Mouse (Mus musculus): Measurements from ENCODE around the gene Eif4e. TPM values are rescaled to one million over a fixed set of nuclear protein-coding genes. Genes with fewer than 3 reads are reported as not detected.
"Not testable (repeated sequence)": the region's sequence is repeated elsewhere in the genome, so short reads cannot be mapped to it uniquely, and the experiment has no call there.

The Eif4e gene
- total and polyA plus RNA-seq, 2 experiments from 2014 or later = 104 to 293 TPM

DNA sequence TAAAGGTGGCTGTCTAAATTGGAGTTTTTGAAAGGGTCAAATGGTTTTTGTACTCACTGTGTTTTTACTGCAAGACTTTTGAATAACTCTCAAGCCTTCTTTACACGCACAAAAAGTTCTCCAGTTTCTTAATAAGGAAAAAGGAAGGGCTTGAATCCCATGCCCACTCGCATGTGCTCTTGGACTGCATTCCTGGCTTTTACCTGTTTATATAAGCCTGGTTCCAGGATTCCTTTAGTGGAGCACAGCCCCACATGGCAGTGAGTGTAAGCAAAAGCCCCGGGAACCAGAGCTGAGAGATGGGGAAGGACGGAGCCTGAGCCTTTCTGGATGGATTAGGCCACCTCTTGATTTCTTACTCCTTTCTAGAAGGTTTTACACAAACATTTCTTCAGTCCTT, 23.1 kb downstream of the Eif4e start:
- WGBS = 83% methylated on average over 4 of the region's 4 CpGs
- Histone ChIP-seq H3K27me3 (ENCODE audit: insufficient read depth, low read length) (no peaks in the 10 kb centered on the region), H3K4me1 (ENCODE audit: insufficient read depth, low read length) (no peaks in the 10 kb centered on the region), H3K9me3 (ENCODE audit: low read length) (no peaks in the 10 kb centered on the region), H3K36me3 (ENCODE audit: insufficient read depth, low read length) (peaks cover 11% of the 10 kb centered on the region), H3K27ac (ENCODE audit: low read depth, low read length) (no peak overlapping the region), H3K9ac (replicated peaks; ENCODE audit: low read length, poor library complexity, severe bottlenecking) (no peak overlapping the region), H3K4me3 (ENCODE audit: low read depth, low read length) (no peak overlapping the region), H3K4me2 (ENCODE audit: low read depth, low read length, poor library complexity, severe bottlenecking) (no peak overlapping the region)
- ATAC-seq (ENCODE audit: low FRiP score) (no peak), DNase-seq (ENCODE audit: low spot score) (no peak)
- no peak for TF ChIP-seq CTCF (IDR thresholded peaks at IDR 0.05)

DNA sequence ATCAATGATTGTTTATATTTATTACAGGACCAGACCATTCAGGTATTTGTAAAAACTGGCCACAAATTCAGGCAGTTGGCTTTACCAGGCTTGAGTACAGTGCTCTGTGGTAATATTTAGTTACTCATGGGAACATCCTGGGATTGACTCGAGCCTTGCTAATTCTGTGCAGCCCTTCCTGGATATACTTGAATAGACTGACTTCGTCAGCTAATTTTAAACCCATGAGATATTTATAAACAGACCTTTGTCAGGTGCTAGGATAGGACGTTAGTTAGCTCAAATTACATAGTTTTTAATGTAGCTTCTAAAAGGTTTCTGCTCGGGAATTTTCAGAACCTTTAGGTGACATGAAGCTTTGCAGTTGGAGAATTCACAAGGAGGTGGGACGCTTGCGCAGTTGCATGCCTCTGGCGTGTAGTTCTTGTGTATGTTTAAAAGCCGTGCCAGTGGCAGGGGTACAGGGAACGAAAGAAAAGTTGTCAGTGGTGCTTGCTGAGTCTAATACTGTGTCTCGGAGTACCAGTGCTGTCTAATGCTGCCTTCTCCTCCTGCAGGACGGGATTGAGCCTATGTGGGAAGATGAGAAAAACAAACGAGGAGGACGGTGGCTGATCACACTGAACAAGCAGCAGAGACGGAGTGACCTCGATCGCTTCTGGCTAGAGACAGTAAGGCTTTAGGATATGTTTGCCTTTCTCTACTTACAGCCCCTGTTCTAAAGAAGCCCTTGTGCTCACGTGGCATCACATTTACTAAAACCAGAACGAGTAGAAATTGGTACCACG, 24.6 kb downstream of the Eif4e start:
- ATAC-seq (ENCODE audit: low FRiP score) (no peak), DNase-seq (ENCODE audit: low spot score) (no peak)
- Histone ChIP-seq H3K9ac (replicated peaks; ENCODE audit: low read length, poor library complexity, severe bottlenecking) (no peak overlapping the region), H3K4me2 (ENCODE audit: low read depth, low read length, poor library complexity, severe bottlenecking) (no peak overlapping the region), H3K9me3 (ENCODE audit: low read length) (no peaks in the 10 kb centered on the region), H3K36me3 (ENCODE audit: insufficient read depth, low read length) (peaks cover 11% of the 10 kb centered on the region), H3K4me3 (ENCODE audit: low read depth, low read length) (no peak overlapping the region), H3K4me1 (ENCODE audit: insufficient read depth, low read length) (no peaks in the 10 kb centered on the region), H3K27ac (ENCODE audit: low read depth, low read length) (no peak overlapping the region), H3K27me3 (ENCODE audit: insufficient read depth, low read length) (no peaks in the 10 kb centered on the region)
- TF ChIP-seq CTCF (IDR thresholded peaks at IDR 0.05) = no peak
- 92% methylated on average over 19 of the region's 19 CpGs for WGBS

DNA sequence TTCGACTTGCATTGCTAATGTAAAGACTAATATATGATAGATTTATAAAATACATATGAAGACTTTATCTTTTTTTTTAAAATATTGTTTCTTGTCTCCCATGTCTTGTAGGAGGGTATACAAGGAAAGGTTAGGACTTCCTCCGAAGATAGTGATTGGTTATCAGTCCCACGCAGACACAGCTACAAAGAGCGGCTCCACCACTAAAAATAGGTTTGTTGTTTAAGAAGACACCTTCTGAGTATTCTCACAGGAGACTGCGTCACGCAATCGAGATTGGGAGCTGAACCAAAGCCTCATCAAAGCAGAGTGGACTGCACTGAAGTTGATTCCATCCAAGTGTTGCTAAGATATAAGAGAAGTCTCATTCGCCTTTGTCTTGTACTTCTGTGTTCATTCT, 29.3 kb downstream of the Eif4e start:
- not testable (repeated sequence) for H3K27me3 ChIP-seq (ENCODE audit: insufficient read depth, low read length); DNase-seq (ENCODE audit: low spot score); H3K4me2 ChIP-seq (ENCODE audit: low read depth, low read length, poor library complexity, severe bottlenecking); H3K4me3 ChIP-seq (ENCODE audit: low read depth, low read length); ATAC-seq (ENCODE audit: low FRiP score); H3K4me1 ChIP-seq (ENCODE audit: insufficient read depth, low read length); H3K27ac ChIP-seq (ENCODE audit: low read depth, low read length); H3K9me3 ChIP-seq (ENCODE audit: low read length); H3K9ac ChIP-seq (replicated peaks; ENCODE audit: low read length, poor library complexity, severe bottlenecking)
- H3K36me3 ChIP-seq (ENCODE audit: insufficient read depth, low read length) = peaks cover 15% of the 10 kb centered on the region
- 95% methylated on average over 8 of the region's 8 CpGs for WGBS

DNA sequence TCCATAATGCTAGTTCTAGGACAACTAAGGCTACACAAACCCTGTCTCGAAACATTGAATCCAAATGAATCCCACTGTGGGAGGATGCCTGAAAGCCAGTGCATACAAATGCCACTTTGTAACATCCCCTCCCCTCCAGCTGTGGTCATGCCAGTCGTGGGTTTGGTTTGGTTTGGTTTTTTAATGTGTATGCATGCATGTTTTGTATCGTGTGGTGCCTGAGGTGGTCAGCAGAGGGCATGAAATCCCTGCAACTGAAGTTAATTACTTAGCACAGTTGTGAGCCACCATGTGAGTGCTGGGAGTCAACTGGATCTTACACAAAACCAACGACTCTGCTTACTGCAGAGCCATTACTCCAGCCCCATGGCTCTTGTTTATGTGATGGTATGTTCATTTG, 32.5 kb downstream of the Eif4e start:
- Histone ChIP-seq H3K27ac (ENCODE audit: low read depth, low read length) (no peak overlapping the region), H3K27me3 (ENCODE audit: insufficient read depth, low read length) (no peaks in the 10 kb centered on the region), H3K36me3 (ENCODE audit: insufficient read depth, low read length) (peaks cover 8% of the 10 kb centered on the region), H3K4me2 (ENCODE audit: low read depth, low read length, poor library complexity, severe bottlenecking) (no peak overlapping the region), H3K4me1 (ENCODE audit: insufficient read depth, low read length) (no peaks in the 10 kb centered on the region), H3K9me3 (ENCODE audit: low read length) (no peaks in the 10 kb centered on the region), H3K4me3 (ENCODE audit: low read depth, low read length) (no peak overlapping the region), H3K9ac (replicated peaks; ENCODE audit: low read length, poor library complexity, severe bottlenecking) (no peak overlapping the region)
- peak; percentile 55 for DNase-seq (ENCODE audit: low spot score)
- peak; percentile 73 for TF ChIP-seq CTCF (IDR thresholded peaks at IDR 0.05)
- 49% methylated on average over 4 of the region's 4 CpGs for WGBS
- ATAC-seq (ENCODE audit: low FRiP score) = peak; percentile 67

DNA sequence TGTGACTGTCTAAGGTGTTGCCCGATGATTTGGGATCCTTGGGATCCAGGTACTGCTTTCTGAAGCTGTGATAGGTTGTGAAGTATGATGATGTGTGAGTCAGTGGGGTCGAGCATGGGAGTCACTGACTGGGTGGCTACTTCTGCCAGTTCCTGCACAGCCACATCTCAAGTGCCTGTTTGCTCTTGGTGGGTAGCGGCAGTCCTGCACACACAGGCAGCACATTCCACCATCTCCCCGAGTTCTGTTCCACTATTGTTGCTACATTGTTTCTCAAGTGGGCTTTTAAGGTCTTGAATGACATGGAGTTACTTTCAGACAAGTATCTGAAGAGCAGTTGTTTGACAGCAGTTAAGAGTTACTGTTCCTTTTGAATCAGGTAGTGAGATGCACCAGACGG, 34.3 kb downstream of the Eif4e start:
- Histone ChIP-seq H3K9me3 (ENCODE audit: low read length) (no peaks in the 10 kb centered on the region), H3K4me1 (ENCODE audit: insufficient read depth, low read length) (no peaks in the 10 kb centered on the region), H3K9ac (replicated peaks; ENCODE audit: low read length, poor library complexity, severe bottlenecking) (no peak overlapping the region), H3K27ac (ENCODE audit: low read depth, low read length) (no peak overlapping the region), H3K27me3 (ENCODE audit: insufficient read depth, low read length) (no peaks in the 10 kb centered on the region), H3K36me3 (ENCODE audit: insufficient read depth, low read length) (peaks cover 8% of the 10 kb centered on the region), H3K4me3 (ENCODE audit: low read depth, low read length) (no peak overlapping the region), H3K4me2 (ENCODE audit: low read depth, low read length, poor library complexity, severe bottlenecking) (no peak overlapping the region)
- no peak for TF ChIP-seq CTCF (IDR thresholded peaks at IDR 0.05)
- 80% methylated on average over 5 of the region's 5 CpGs for WGBS
- DNase-seq (ENCODE audit: low spot score) (no peak), ATAC-seq (ENCODE audit: low FRiP score) (no peak)

DNA sequence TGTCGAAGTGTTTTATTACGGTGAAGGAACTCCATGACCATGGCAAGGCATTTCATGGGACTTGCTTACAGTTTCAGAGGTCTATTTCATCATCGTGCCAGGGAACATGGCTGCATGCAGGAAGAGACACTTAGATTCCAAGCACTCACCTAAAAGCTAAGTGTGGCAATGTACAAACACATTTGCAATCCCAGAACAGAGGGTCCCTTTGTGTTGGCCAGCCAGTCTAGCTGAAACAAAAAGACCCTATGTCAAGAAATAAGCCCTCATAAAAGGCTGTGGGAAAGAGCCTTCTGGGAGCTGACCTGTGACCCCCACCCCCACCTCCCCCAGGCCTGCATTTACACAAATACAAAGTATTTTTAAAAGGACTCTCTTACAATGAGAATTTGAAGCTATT, 34.9 kb downstream of the Eif4e start:
- Histone ChIP-seq H3K36me3 (ENCODE audit: insufficient read depth, low read length) (peaks cover 8% of the 10 kb centered on the region), H3K9me3 (ENCODE audit: low read length) (no peaks in the 10 kb centered on the region), H3K4me1 (ENCODE audit: insufficient read depth, low read length) (no peaks in the 10 kb centered on the region), H3K27me3 (ENCODE audit: insufficient read depth, low read length) (no peaks in the 10 kb centered on the region), H3K9ac (replicated peaks; ENCODE audit: low read length, poor library complexity, severe bottlenecking) (no peak overlapping the region), H3K27ac (ENCODE audit: low read depth, low read length) (no peak overlapping the region), H3K4me2 (ENCODE audit: low read depth, low read length, poor library complexity, severe bottlenecking) (no peak overlapping the region), H3K4me3 (ENCODE audit: low read depth, low read length) (no peak overlapping the region)
- DNase-seq (ENCODE audit: low spot score) (no peak), ATAC-seq (ENCODE audit: low FRiP score) (no peak)
- 86% methylated on average over 3 of the region's 3 CpGs for WGBS
- no peak for TF ChIP-seq CTCF (IDR thresholded peaks at IDR 0.05)
